Mouse (Mus musculus) v-Abl transformed pro-B cells (cell line): ENCODE measurements around the gene Senp2.
"Not testable (repeated sequence)": the region's sequence is repeated elsewhere in the genome, so short reads cannot be mapped to it uniquely, and the experiment has no call there.

Source experiments
- in situ Hi-C, 2 experiments: fragments of 400-800 bp; cut with MboI; formaldehyde crosslinking; loops; one replicate each; pipeline ENCODE4 v1.15.1; 2025; ENCODE audit not compliant: unreplicated experiment in 2 of 2

Senp2 gene

DNA sequence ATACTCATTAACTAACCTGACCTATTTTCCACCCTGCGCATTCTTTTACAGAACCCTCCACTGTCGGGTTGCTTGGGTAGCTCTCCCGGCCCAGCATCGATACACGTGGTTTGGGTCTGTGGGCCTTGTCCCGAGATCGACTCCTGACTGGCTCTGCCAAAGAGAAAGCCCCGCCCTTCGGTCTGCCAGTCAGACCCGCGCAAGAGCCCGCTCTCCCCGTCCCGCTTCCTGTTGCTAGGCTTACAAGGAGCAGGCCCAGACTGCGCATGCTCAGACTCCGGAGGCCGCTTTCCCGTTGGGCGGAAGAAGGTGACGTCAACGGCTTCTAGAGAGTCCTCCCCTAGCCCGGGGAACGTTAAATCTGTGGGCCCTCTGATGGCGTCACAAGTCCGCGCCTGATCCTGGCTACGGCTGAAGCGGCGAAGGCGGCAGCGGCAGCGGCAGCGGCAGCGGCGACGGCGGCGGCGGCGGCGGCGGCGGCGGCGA lies at the start of gene Senp2:
TSS of gene Senp2 (plus strand) at position 386 of the 486 bp plus-strand sequence.
- in situ Hi-C loops = loop anchor here (10.0 to 25.0 kb wide), 3 partner anchors 174 to 1297 kb away; partner anchors contain the start of genes Tra2b (in 2 of the 2), Clcn2 (in 1 of the 2) and Polr2h (in 1 of the 2)

DNA sequence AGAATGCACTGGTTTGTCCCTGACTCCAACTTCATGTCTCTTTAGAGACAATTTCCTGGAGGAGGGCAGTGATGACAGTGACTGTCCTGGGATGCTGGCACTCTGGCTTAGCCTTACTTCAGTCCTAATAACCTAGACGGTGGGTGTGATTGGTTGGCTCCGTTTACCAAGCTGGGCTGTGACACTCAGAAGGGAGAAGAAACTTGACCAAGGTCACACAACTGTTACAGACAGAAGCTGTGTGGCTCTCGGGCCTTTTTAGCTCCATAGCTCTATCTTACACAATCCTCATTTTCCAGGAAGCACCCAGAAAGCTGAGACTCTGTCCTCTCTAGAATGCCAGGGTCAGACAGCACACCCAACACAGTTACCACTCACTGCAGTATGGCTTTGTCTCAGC lies 43.7 kb upstream of the Senp2 start:
- in situ Hi-C loops = no loop called here

DNA sequence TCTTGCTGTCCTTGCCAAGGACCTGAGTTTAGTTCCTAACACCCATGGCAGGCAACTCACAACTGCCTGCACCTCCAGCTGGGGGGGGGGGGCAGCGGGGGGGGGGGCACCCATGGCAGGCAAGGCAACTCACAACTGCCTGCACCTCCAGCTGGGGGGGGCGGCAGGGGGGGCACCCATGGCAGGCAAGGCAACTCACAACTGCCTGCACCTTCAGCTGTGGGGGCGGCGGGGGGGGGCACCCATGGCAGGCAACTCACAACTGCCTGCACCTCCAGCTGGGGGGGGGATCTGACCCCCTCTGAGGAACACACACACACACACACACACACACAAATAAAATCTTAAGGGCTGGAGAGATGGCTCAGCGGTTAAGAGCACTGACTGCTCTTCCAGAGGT lies 39.4 kb upstream of the Senp2 start:
- in situ Hi-C loops = no loop called here

DNA sequence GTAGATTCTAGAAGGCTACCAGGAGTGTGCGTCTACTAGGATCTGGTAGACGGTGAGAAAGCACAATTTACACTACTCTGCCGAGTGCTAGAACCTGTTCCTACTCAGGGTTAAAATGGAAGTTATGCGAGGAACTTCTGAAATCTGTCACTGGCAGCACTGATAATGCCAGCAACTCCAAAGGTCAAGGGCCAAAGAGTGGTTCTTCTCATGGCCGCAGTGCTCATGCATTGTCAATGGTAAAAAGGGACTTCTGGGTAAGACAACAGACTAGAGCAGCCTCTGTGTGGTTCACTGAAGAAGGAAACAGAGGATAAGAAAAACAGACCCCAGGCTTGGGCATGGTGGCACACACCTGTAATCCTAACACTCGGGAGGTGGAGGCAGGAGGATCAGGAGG lies 38.7 kb upstream of the Senp2 start:
- in situ Hi-C loops = no loop called here

DNA sequence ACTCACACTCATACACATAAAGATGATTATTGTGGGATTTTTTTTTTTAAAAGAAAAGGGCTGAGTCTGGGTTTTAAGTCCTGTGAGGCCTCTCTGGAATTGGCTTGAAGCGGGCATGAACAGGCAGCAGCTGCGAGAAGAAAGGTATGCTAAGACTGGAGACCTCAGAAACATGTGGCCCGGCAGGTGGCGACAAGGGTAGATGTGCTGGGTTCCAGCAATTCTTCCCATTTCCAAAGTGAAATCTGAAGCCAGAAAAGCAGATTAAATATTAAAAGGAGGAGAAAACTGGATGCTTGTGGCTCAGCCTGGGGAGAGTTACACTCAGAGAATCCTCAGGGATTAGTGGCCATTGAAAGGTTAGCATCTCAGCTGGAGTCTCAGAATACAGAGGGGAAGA lies 37.8 kb upstream of the Senp2 start:
- in situ Hi-C loops = no loop called here

DNA sequence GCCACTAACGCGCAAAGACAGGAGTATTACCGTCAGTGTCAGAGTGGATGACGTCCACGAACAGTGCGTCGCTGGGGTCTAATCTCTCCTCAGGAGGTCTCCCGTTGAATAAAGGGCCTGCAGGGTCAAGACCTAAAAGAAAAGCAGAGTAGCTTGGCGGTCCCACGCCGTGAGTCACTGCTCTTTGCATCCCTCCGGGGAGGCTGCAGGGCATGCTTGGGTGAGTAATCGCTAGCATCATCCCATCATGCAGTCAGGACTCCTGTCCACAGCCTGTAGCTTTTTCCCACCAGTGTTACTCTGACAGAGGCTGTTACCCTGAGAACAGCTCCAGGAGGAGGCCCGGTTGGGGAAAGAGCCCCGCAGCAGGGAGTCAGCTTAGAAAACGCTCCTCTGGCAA lies 33.1 kb upstream of the Senp2 start:
- in situ Hi-C loops = no loop called here

DNA sequence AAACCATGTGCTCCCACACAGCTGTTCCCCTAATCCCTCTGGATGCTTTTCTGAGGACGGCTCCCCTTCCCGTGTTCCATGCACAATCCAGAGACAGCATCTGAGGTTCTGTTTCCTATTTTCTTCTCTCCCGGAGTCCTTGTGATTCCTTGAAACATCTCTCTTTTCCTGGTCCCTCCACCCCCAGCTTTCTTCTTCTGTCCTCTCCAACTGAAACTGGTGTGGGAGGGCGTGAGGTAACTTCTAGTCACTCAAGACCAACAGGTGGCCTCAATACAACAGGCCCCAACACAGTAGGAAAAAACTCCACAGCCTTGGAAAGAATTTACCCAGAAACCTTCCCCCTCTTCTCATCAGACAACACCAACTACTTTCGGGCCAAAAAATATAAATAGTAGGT lies 31.9 kb upstream of the Senp2 start:
- in situ Hi-C loops = no loop called here

DNA sequence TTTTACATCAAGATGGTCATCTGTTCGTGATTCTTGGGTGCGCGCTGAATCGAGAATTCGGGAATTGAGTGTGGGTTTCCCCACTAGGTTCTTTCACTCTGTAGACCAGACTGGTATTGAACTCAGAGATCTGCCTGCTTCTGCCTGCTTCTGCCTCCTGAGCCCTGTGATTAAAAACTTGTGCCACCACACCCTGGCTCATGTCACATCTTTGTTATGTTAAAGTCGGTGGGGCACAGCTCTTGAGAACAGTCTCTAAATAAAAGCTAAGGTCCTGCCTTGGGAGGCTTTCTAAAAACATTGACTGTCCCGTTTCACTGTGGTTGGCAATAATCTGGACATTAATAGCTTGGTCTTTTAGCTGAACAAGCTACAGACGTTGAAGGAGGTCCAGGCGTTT lies 26.1 kb upstream of the Senp2 start:
- in situ Hi-C loops = no loop called here

DNA sequence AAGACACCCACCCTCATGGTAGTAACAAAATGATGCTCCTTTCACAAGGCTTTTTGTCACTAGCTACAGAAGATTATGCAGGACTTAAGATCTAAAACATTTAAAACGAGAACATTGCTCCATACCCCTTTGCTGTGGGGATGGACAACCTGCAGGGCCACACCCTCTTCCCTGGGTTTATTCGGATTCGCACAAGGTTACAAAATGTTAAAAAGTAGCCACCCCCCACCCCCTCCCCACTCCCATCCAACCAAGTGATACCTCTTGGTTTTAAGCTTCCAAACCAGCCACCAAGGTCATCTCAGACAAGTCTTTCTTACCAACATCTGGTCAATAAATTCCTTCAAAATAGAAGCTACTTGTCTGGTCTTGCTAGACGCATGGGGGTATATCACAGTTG lies 25.7 kb upstream of the Senp2 start:
- in situ Hi-C loops = no loop called here

DNA sequence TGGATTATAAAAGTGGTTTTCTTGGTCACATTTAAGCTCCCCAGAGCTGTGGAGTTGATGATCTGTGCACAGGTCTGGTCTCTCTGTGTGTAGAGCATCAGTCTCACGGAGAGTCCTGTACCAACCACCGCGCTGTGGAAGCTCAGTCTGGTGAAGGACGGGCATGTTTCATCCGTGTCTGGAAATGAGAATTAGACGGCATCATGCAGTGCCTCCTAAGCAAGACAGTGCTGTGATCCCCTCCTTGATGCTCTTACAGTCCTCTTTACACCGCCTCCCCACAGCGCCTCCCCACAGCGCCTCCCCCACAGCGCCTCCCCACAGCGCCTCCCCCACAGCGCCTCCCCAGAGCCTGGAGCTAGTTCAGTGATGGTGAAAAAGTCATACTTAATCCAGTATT lies 25.2 kb upstream of the Senp2 start:
- in situ Hi-C loops = no loop called here

DNA sequence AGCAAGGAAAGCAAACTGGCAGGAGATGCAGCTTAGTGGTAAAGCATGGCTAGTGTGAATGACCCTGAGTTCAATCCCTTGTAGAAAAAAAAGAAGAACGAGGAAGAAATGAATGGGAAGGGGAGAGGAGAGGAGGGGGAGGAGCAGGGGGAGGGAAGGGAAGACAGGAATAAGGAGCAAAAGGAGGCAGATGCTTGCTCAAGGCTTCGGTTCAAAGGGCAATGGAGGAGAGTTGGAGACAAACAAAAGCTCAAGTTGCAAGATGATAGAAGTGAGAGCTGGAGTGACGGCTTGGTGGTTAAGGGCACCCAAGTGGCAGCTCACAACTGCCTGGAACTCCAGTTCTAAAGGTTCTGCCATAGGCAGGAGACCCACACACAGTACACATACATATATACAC lies 23.1 kb upstream of the Senp2 start:
- in situ Hi-C loops = no loop called here

DNA sequence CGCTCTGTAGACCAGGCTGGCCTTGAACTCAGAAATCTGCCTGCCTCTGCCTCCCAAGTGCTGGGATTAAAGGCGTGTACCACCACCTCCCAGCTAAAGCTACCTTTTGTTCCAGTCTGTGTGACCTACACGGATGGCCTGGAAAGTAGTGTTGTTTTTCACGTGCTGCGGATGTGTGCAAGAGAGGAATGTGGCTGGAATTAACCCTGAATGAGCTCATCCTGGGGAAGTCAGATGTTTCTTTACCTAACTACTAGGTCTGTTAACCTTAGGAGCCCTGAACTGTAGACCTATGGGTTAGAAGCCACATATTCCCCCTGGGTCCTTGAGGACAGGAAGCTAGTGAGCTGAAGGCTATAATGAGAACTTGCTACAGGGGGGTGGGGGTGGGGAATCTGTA lies 21.3 kb upstream of the Senp2 start:
- in situ Hi-C loops = no loop called here

DNA sequence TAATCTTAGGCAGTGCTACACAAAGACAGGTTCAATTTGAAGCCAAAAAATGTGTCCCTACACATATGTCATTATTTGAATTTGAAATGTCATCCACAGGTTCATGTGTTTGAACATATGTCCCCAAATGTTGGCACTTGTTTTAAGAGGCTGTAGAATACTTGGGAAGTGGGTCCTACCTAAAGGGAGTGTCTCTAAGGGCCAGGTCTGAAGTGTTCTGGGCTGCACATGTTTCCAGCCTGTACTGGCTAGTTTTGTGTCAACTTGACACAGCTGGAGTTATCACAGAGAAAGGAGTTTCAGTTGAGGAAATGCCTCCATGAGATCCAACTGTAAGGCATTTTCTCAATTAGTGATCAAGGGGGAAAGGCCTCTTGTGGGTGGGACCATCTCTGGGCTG lies 18.4 kb upstream of the Senp2 start:
- in situ Hi-C loops = not testable (repeated sequence)

DNA sequence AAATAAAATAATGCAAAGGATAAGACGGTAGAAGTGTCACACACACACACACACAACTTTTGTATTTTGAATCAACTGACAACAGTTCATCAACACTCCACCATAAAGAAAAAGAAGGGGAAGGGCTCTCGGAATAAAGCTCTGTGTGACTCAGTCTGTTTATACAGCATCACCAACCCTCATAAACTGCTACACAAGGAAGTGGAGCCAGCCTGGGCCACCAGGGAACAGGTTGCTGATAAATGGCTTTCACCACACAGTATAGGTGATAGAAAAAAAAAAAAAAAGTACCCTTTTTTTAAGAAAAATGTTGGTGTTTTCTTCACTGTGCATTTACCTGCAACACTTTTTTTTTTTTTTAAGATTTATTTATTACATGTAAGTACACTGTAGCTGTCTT lies 17.5 kb upstream of the Senp2 start:
- in situ Hi-C loops = no loop called here

DNA sequence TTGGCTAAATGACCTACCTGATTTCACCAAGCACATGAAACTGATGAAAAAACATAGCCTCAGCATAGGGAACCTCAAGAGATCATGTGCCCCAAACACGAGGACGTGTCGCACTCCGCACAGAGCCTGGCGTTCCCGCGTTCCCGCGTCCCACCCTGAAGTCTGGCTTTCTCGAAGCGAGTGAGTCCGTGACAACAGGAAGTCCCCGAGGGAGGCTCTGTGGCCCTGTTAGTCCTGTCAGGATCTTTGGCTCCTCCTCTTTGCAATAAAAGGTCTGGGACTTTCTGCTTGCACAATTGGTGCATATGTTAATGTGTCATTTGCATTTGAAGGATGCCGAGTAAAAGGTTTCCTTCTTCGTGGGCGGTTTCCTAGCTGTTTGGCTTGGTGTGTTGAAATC lies 14.0 kb upstream of the Senp2 start, which contains the start of gene Liph:
TSS of gene Liph (minus strand) at position 360 of the 400 bp plus-strand sequence.
- in situ Hi-C loops = no loop called here

DNA sequence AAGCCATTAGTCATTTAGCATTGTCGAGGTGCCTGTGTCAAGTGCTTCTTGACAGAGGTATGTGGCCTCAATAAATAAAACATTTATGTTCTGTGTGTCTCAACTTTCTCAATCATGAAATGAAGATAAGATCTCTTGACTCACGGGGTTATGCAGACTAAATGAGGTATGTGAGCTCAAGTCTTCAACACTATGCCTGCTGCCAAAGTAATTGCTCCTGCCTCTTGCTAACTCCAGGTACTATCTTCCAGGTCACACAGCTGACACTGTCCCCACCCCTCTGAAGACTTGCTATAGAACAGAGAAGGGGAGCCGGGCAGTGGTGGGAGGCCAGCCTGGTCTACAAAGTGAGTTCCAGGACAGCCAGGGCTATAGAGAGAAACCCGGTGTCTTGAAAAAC lies 12.9 kb upstream of the Senp2 start:
- in situ Hi-C loops = no loop called here

DNA sequence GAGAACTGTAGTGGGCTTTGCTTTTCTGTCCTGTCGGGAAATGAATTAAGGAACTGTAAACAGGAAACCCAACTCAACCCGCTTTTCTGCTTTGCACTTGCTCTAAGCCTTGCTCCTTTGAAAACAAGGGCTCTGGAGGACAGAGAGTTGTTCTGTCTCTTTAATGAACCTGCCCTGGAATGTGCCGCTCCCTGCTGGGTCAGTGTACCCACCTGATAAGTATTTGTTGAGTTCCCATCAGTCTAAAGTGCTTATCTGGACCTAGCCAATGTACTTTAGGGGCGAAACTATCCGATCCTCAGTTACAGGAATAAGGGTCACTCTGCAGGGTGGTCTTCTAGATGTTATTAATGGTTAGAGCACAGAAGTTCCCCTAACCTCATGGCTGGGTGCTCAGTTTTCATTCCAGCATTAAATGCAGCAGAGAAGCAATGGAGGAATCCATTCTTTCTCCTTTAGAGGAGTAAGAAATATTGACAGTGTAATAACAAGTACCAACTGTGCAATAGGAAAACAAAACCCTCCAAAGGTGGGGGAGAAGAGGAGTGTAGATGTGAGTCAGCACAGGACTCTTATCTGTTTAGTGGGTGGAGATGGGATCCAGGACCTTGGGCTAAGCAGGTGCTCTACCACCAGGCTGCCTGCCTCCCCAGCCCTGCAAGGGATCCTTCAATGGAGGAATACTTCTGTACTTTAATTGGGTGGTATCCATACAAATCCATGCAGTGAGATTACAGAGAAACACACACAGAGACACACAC lies 12.2 kb upstream of the Senp2 start:
- in situ Hi-C loops = no loop called here

DNA sequence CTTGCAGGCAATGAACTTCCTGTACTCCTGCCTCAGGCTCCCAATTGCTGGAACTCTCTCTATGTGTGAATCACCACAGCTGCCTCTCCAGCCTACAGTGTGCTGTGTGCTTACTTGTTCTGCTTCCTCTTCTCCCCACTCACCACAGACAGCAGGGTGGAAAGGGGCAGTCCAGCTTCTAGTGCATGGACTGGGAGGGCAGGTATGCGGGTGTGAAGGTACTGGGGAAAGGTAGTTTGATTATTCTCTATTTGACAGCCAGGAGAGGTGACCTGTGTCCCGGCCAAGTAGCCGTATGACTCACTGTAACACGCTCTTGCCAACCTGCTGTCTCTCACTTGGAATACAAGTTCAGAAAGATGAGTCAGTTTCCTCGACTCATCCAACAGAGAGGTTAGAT lies 11.2 kb upstream of the Senp2 start:
- in situ Hi-C loops = no loop called here

DNA sequence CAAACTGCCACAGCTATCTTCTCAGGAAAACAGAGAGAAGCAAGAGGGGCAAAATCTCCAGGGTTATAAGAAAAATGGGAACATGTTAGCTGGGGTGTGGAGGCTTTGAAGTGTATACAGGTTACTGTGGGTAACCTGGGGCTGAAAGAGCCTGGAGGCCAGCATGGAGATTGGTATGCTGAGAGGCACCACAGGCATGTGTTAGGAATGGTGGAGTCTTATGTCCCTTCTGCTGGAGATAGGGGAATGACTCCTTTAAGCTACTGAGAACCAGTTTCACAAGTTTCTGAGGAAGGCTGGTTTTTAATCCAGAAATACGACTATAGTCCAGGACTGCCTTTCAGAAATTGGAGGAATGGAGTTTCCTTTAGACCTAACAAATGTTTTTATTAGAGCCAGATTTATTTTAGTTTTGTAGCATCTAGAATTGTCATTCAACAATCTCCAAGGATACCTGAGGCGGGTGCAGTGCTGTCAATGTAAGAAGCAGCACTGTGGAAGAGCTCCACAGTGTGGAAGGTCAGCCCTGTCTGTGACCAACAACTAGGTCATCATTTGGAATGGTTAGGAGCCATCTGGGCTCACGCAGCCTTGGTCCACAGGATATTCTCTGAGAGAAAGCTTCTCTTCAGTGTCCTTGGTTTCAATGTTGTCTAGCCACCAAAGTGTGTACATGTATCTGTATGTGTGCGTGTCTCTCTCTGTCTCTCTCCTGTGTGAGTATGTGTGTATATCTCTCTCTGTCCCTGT lies 9.2 kb upstream of the Senp2 start:
- in situ Hi-C loops = loop anchor here (10.0 to 25.0 kb wide), 3 partner anchors 165 to 1288 kb away; partner anchors contain the start of genes Tra2b (in 2 of the 2), Clcn2 (in 1 of the 2) and Polr2h (in 1 of the 2)

DNA sequence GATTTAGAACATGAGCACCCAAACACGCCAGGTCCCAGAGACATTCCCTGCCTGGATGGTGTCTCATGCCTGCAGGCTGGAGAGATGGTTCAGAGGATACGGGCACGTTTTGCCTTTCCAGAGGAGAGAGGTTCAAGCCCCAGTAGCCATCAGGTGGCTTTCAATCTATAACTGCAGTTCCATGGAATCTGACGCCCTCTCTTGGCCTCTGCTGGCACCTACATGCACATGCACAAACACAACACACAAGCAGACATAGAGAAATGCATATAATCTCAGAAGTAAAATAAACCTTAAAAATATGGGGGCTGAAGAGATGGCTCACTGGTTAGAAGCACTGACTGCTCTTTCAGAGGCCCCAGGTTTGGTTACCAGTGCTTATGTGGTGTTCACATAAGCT lies 8.1 kb upstream of the Senp2 start:
- in situ Hi-C loops = loop anchor here (10.0 to 25.0 kb wide), 3 partner anchors 166 to 1289 kb away; partner anchors contain the start of genes Tra2b (in 2 of the 2), Clcn2 (in 1 of the 2) and Polr2h (in 1 of the 2)

DNA sequence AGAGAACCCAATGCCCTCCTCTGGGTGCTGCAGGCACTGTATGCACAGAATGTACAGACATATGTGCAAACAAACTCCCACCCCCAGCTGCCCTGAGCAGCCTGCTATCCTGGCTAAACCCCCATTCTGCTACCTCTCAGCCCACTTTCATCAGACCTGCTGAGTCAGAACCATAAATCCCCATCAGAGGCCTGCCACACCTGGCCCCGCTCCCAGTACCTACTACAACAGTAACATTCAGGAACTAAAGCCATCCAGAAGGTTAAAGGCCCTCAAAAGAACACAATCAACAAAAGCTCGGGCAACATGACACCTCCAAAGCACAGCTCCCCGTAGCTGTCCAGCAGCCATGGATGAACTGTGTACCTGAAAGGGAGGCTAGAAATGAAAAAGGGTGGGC lies 7.7 kb upstream of the Senp2 start:
- in situ Hi-C loops = loop anchor here (10.0 to 25.0 kb wide), 3 partner anchors 167 to 1289 kb away; partner anchors contain the start of genes Tra2b (in 2 of the 2), Clcn2 (in 1 of the 2) and Polr2h (in 1 of the 2)
